Mouse (Mus musculus) ES-Bruce4 (cell line): Measurements from ENCODE around the gene Gys2.

Source experiments
- CTCF ChIP-seq: IDR thresholded peaks from one replicate; pipeline ENCODE4 v1.8.1; 2011; ENCODE audit warnings: low read depth, low read length
- EP300 ChIP-seq: IDR thresholded peaks from 2 replicates; pipeline ENCODE4 v1.6.1; 2011; ENCODE audit warnings: low read depth, low read length; ENCODE audit not compliant: insufficient read depth

DNA sequence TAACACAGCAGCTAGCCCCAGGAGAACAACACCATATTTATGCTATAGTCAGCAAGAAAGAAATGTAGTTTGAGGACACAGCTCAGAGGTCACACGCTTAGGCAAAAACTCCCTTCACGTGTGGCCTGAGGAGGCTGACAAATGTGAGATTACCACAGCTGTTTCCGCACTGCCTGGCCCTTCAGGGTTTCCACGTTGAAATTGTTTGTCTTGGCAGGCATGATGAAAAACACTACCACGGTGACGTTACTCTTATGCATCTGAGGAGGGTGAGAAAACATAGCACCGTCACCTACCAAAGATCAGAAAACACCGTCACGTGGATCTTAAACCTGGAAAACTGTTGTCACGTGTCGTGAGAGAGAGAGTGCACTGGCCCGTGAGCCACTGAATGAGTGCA, 21.5 kb downstream of the Gys2 start:
- TF ChIP-seq CTCF (no peak), EP300 (no peak)
